Mouse (Mus musculus) C2C12 (cell line): ENCODE results near the gene Wdr45. TPM values are rescaled to one million over a fixed set of nuclear protein-coding genes. Genes with fewer than 3 reads are reported as not detected.
"Not testable (repeated sequence)": the region's sequence is repeated elsewhere in the genome, so short reads cannot be mapped to it uniquely, and the experiment has no call there.

Experiments
- H3K27me3 ChIP-seq: one replicate; pipeline ENCODE4 v1.6.1; 2011; ENCODE audit not compliant: control insufficient read depth, insufficient read depth, insufficient read length
- H3K36me3 ChIP-seq: one replicate; pipeline ENCODE4 v1.6.1; 2011; ENCODE audit not compliant: control insufficient read depth, insufficient read depth
- H3K4me3 ChIP-seq: one replicate; pipeline ENCODE4 v1.5.1; 2011; ENCODE audit warnings: mild to moderate bottlenecking, control low read depth; ENCODE audit not compliant: poor library complexity, insufficient read depth, severe bottlenecking
- H3K79me2 ChIP-seq: one replicate; pipeline ENCODE4 v1.6.1; 2011; ENCODE audit not compliant: control insufficient read depth, insufficient read depth
- H3K79me3 ChIP-seq: one replicate; pipeline ENCODE4 v1.6.1; 2011; ENCODE audit warnings: low read depth, control low read depth
- H3ac ChIP-seq: one replicate; pipeline ENCODE3; 2011; ENCODE audit warnings: low read depth; ENCODE audit not compliant: control insufficient read depth, insufficient read length
- CEBPB ChIP-seq: IDR thresholded peaks from one replicate; pipeline ENCODE4 v1.6.1; 2011; ENCODE audit warnings: low read depth, mild to moderate bottlenecking, control low read depth, moderate library complexity
- CTCF ChIP-seq: IDR thresholded peaks from one replicate; pipeline ENCODE4 v1.5.1; 2011; ENCODE audit not compliant: control insufficient read depth, insufficient read depth, insufficient read length
- FOSL1 ChIP-seq: IDR thresholded peaks from one replicate; pipeline ENCODE4 v1.8.0; 2011; ENCODE audit warnings: mild to moderate bottlenecking, low read length; ENCODE audit not compliant: poor library complexity, insufficient read depth, severe bottlenecking
- MAX ChIP-seq: IDR thresholded peaks from one replicate; pipeline ENCODE4 v1.6.1; 2011; ENCODE audit warnings: mild to moderate bottlenecking, control low read depth
- MYOD1 ChIP-seq: IDR thresholded peaks from one replicate; pipeline ENCODE4 v1.6.1; 2011; ENCODE audit warnings: low read depth; ENCODE audit not compliant: control insufficient read depth, insufficient read length
- MYOG ChIP-seq: IDR thresholded peaks from one replicate; pipeline ENCODE4 v1.6.1; 2011; ENCODE audit not compliant: control insufficient read depth, insufficient read length; ENCODE audit errors: extremely low read depth
- USF1 ChIP-seq: IDR thresholded peaks from one replicate; pipeline ENCODE4 v1.6.1; 2011; ENCODE audit warnings: low read depth, mild to moderate bottlenecking, control low read depth, moderate library complexity
- long read RNA-seq, 2 experiments: library from polyadenylated mRNA; unstranded; transcript quantifications; one replicate each; pipeline ENCODE4 v2.0.0; 2019 to 2020
- polyA plus RNA-seq: library from polyadenylated mRNA; unstranded; fragments of >200 nt; fragmentation: generic; extraction: Trizol; gene quantifications from one replicate; pipeline ENCODE4 v1.2.1, GENCODE M21; 2012; ENCODE audit warnings: missing spikeins

The Wdr45 gene
- 18.4 TPM for polyA plus RNA-seq
- long read RNA-seq, experiment 1, transcript Wdr45-201 (11 exons, 1,609 nt) = major isoform, 13 of 20 reads
- long read RNA-seq, experiment 1, partial matches to known transcripts = 4 of 20 reads
- long read RNA-seq, experiment 1, other reads (novel, unspliced or antisense) = 1 of 20 reads
- long read RNA-seq, experiment 2, transcript Wdr45-201 (11 exons, 1,609 nt) = major isoform, 11 of 25 reads
- long read RNA-seq, experiment 2, transcript Wdr45-204 (11 exons, 1,568 nt) = minor isoform, 5 of 25 reads
- long read RNA-seq, experiment 2, partial matches to known transcripts = 2 of 25 reads
- long read RNA-seq, experiment 2, other reads (novel, unspliced or antisense) = 7 of 25 reads

DNA sequence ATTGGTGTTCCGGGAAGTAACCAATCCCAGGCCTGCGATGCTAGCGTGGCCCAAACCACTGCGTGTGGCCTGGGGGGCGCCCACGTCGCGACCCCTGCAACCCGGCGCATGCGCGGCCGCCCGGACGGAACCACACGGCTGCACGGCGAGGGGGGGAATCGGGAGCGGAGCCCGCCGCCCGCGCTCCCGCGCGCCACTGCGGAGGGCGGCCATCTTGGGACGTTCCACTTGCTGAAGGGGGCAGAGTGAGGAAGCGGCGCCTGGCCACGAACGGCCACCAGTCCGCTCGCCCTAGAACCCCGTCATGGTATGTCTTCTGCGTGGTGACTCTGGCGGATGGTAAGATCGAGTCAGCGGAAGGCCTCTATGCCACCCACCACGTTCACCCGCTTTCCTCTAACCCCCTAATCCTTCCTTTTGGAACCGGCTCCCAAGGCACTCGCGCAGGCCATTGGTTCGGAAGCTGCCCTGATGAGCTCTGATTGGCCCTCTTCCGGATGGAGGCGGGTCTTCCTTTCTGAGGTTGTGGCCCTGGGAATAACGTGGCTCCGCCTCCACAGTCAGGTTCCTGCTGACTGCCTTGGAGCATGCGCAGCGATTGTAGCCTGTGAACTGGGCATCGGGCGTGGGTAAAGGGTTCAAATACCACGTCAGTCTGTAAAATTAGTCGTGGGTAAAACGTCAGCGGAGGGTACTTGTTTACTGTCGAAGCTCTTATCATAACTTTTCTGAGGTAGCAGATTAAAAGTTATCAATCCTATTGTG, at the start of gene Wdr45:
Wdr45 (plus strand) TSS at position 199 of the 765 bp plus-strand sequence.
- Histone ChIP-seq H3ac (peak within 1 kb of the TSS; percentile 52), H3K4me3 (peak within 1 kb of the TSS; percentile 30)
- not testable (repeated sequence) for H3K36me3 ChIP-seq, H3K27me3 ChIP-seq, H3K79me2 ChIP-seq, H3K79me3 ChIP-seq

DNA sequence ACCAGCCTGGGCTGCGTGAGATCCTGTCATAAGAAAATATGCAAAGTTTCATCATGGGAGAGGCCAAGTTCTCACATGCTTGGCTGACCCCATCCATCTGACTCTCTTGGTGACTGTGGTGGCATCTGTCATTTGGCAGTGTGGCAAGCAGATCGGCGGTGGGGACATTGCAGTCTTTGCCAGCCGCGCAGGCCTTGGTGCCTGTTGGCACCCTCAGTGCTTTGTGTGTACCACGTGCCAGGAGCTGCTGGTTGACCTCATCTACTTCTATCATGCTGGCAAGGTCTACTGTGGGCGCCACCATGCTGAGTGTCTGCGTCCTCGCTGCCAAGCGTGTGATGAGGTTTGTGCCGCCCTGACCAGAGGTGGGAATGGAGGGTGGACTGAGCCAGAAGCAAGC, 49.3 kb upstream of the Wdr45 start:
- peaks cover 20% of the 10 kb centered on the region for H3K36me3 ChIP-seq
- no peak overlapping the region for H3ac ChIP-seq
- H3K79me2 ChIP-seq = peaks cover 14% of the 10 kb centered on the region
- TF ChIP-seq USF1 (no peak), MYOG (no peak), FOSL1 (no peak), MAX (no peak), MYOD1 (no peak), CTCF (no peak), CEBPB (no peak)
- H3K27me3 ChIP-seq = no peaks in the 10 kb centered on the region
- H3K4me3 ChIP-seq = no peak overlapping the region
- H3K79me3 ChIP-seq = peaks cover 8% of the 10 kb centered on the region

GRCm38 (mm10) chrX:7665739-7666502, 48.2 kb upstream of the Wdr45 start:
- Histone ChIP-seq H3ac (no peak overlapping the region), H3K79me3 (peaks cover 16% of the 10 kb centered on the region), H3K4me3 (no peak overlapping the region), H3K36me3 (peaks cover 24% of the 10 kb centered on the region), H3K27me3 (no peaks in the 10 kb centered on the region), H3K79me2 (peaks cover 21% of the 10 kb centered on the region)
- TF ChIP-seq USF1 (no peak), MAX (no peak)

GRCm38 (mm10) chrX:7670390-7670881, 43.7 kb upstream of the Wdr45 start:
- Histone ChIP-seq H3K36me3 (peaks cover 24% of the 10 kb centered on the region), H3K79me2 (peaks cover 33% of the 10 kb centered on the region), H3K4me3 (peak overlapping the region; percentile 71), H3K27me3 (no peaks in the 10 kb centered on the region), H3ac (peak overlapping the region; percentile 99), H3K79me3 (peaks cover 19% of the 10 kb centered on the region)
- TF ChIP-seq MYOG (no peak), CTCF (no peak), FOSL1 (no peak), CEBPB (no peak), USF1 (no peak), MYOD1 (no peak), MAX (no peak)

GRCm38 (mm10) chrX:7670921-7671623, 43.1 kb upstream of the Wdr45 start, which contains the start of gene Plp2:
Gene Plp2 (minus strand): TSS chrX:7671390.
- Histone ChIP-seq H3K79me3 (peaks cover 19% of the 10 kb centered on the region), H3K36me3 (peaks cover 22% of the 10 kb centered on the region), H3K27me3 (no peaks in the 10 kb centered on the region), H3K79me2 (peaks cover 33% of the 10 kb centered on the region), H3K4me3 (peak within 1 kb of the TSS; percentile 71), H3ac (peak within 1 kb of the TSS; percentile 99)
- TF ChIP-seq MYOG (no peak), CEBPB (no peak), FOSL1 (no peak), USF1 (no peak), CTCF (no peak)
